ENCODE assay signal across 8 mouse cellular contexts in genomic region chr2:101678236-101679021, GRCm38 (mm10). TPM values are rescaled to one million over a fixed set of nuclear protein-coding genes. Genes with fewer than 3 reads are reported as not detected.
DNase-seq lines count a peak whose midpoint lies in the region; ATAC-seq and TF ChIP-seq lines count a peak whose summit lies in the region.

Traf6 (plus strand) TSS chr2:101678429.

- no peaks in the 10 kb centered on the region for H3K9me3 ChIP-seq in E14TG2a.4 (ENCODE audit: low read length)
- H3K9me3 ChIP-seq in forebrain, embryonic 11.5 days (ENCODE audit: control insufficient read depth, low read length) = no peaks in the 10 kb centered on the region
- no peaks in the 10 kb centered on the region for H3K9me3 ChIP-seq in heart, embryonic 15.5 days (replicated peaks)
- no peaks in the 10 kb centered on the region for H3K9me3 ChIP-seq in liver, embryonic 14.5 days (ENCODE audit: control insufficient read depth, low read length)
- H3K9me3 ChIP-seq in stomach, embryonic 15.5 days = no peaks in the 10 kb centered on the region

- ATAC-seq in forebrain, embryonic 11.5 days (replicated peaks; ENCODE audit: low FRiP score) = peak; percentile 94
- ATAC-seq in heart, embryonic 15.5 days (replicated peaks; ENCODE audit: insufficient number of reproducible peaks, insufficient read depth, low FRiP score, low read depth) = peak; percentile 94
- ATAC-seq in liver, embryonic 14.5 days (ENCODE audit: insufficient read depth) = peak; percentile 89
- ATAC-seq in stomach, embryonic 15.5 days (ENCODE audit: insufficient read depth, low FRiP score, low read depth) = peak; percentile 94

- H3K4me1 ChIP-seq in E14TG2a.4 (replicated peaks; ENCODE audit: low read depth, low read length) = peaks cover 12% of the 10 kb centered on the region; the same call in 1 of the 2 replicates
- peaks cover 4% of the 10 kb centered on the region; the same call in 1 of the 2 replicates for H3K4me1 ChIP-seq in forebrain, embryonic 11.5 days (replicated peaks; ENCODE audit: control insufficient read depth, insufficient read depth, low read length)
- H3K4me1 ChIP-seq in heart, embryonic 15.5 days (replicated peaks) = peaks cover 10% of the 10 kb centered on the region
- peaks cover 4 to 5% of the 10 kb centered on the region in 2 experiments for H3K4me1 ChIP-seq in liver, embryonic 14.5 days (replicated peaks; ENCODE audit: control insufficient read depth in 2 of 2, insufficient read depth in 2 of 2, low read length in 1 of 2)
- 0 out of 2 replicates have a peak, but pooled peaks cover 3% of the 10 kb centered on the region for H3K4me1 ChIP-seq in stomach, embryonic 15.5 days

- peak within 1 kb of the TSS; percentile 96 for H3K4me3 ChIP-seq in E14TG2a.4 (replicated peaks; ENCODE audit: low read length)
- H3K4me3 ChIP-seq in forebrain, embryonic 11.5 days (ENCODE audit: low read depth, low read length) = peak within 1 kb of the TSS; percentile 96
- peak within 1 kb of the TSS; percentile 99 for H3K4me3 ChIP-seq in heart, embryonic 15.5 days
- peak within 1 kb of the TSS; percentile 89 to 93 for H3K4me3 ChIP-seq in liver, embryonic 14.5 days (ENCODE audit: insufficient read depth in 1 of 2, low read depth in 2 of 2, low read length in 2 of 2)
- peak within 1 kb of the TSS; percentile 96 for H3K4me3 ChIP-seq in stomach, embryonic 15.5 days (replicated peaks)

- peak within 1 kb of the TSS; percentile 62; the same call in 1 of the 2 replicates for H3K27ac ChIP-seq in forebrain, embryonic 11.5 days (ENCODE audit: low read depth, low read length)
- peak within 1 kb of the TSS; percentile 53; the same call in 1 of the 2 replicates for H3K27ac ChIP-seq in heart, embryonic 15.5 days
- no peak within 1 kb of the TSS for H3K27ac ChIP-seq in liver, embryonic 14.5 days
- H3K27ac ChIP-seq in stomach, embryonic 15.5 days = 0 out of 2 replicates have a peak within 1 kb of the TSS, but pooled peaks have one; percentile 48

- peaks cover 7% of the 10 kb centered on the region for H3K36me3 ChIP-seq in E14TG2a.4 (ENCODE audit: insufficient read depth, low read length)
- H3K36me3 ChIP-seq in forebrain, embryonic 11.5 days (ENCODE audit: control insufficient read depth, insufficient read depth, low read length) = no peaks in the 10 kb centered on the region
- H3K36me3 ChIP-seq in heart, embryonic 15.5 days = no peaks in the 10 kb centered on the region
- no peaks in the 10 kb centered on the region for H3K36me3 ChIP-seq in liver, embryonic 14.5 days (replicated peaks; ENCODE audit: control insufficient read depth, insufficient read depth, low read depth)
- H3K36me3 ChIP-seq in stomach, embryonic 15.5 days = no peaks in the 10 kb centered on the region

- DNase-seq in c-Kit-positive CD71-positive TER-119-negative erythroid progenitor cells, embryonic 14.5 days (ENCODE audit: low read depth) = peak; percentile 75
- peak; percentile 94 for DNase-seq in forebrain, embryonic 11.5 days (ENCODE audit: low spot score)
- DNase-seq in kidney, postnatal 25 days = peak; percentile 90 to 93
- DNase-seq in liver, embryonic 14.5 days (ENCODE audit: low read depth in 3 of 3, low spot score in 3 of 3) = peak; percentile 55 to 67 (median 63)
- DNase-seq in neural tube, embryonic 10.5 days (ENCODE audit: extremely low spot score, low spot score) = peak; percentile 86

- WGBS in forebrain, embryonic 11.5 days = under 1% methylated on average over 62 of the region's 68 CpGs
- under 1% methylated on average over 67 of the region's 68 CpGs for WGBS in heart, embryonic 15.5 days
- under 1% methylated on average over 68 of the region's 68 CpGs for WGBS in liver, embryonic 14.5 days (ENCODE audit: insufficient replicate concordance)
- under 1% methylated on average over 67 of the region's 68 CpGs for WGBS in stomach, embryonic 15.5 days

- peak; percentile 9; the same call in 1 of the 2 replicates for TF ChIP-seq CTCF in E14TG2a.4 (conservative IDR thresholded peaks at IDR 0.05; ENCODE audit: low read length)
- TF ChIP-seq CTCF in liver, embryonic 14.5 days (IDR thresholded peaks at IDR 0.05; ENCODE audit: low read depth) = peak; percentile 85

- no peak for TF ChIP-seq EP300 in liver, embryonic 14.5 days (IDR thresholded peaks at IDR 0.05; ENCODE audit: low read depth)

- H3K4me2 ChIP-seq in forebrain, embryonic 11.5 days (ENCODE audit: low read depth, low read length, severe bottlenecking) = peak within 1 kb of the TSS; percentile 87
- peak within 1 kb of the TSS; percentile 82 for H3K4me2 ChIP-seq in heart, embryonic 15.5 days
- peak within 1 kb of the TSS; percentile 84 for H3K4me2 ChIP-seq in liver, embryonic 14.5 days (ENCODE audit: low read depth)
- peak within 1 kb of the TSS; percentile 81 for H3K4me2 ChIP-seq in stomach, embryonic 15.5 days

- peak within 1 kb of the TSS; percentile 90 for H3K9ac ChIP-seq in forebrain, embryonic 11.5 days (ENCODE audit: low read length)
- H3K9ac ChIP-seq in heart, embryonic 15.5 days = peak within 1 kb of the TSS; percentile 90
- H3K9ac ChIP-seq in liver, embryonic 14.5 days (replicated peaks) = peak within 1 kb of the TSS; percentile 73
- peak within 1 kb of the TSS; percentile 93 for H3K9ac ChIP-seq in stomach, embryonic 15.5 days

- peaks cover 12% of the 10 kb centered on the region for H3K27me3 ChIP-seq in E14TG2a.4 (ENCODE audit: insufficient read depth, low read length)
- H3K27me3 ChIP-seq in forebrain, embryonic 11.5 days (ENCODE audit: control insufficient read depth, insufficient read depth, low read length) = no peaks in the 10 kb centered on the region
- peaks cover 4% of the 10 kb centered on the region; the same call in 1 of the 2 replicates for H3K27me3 ChIP-seq in heart, embryonic 15.5 days
- no peaks in the 10 kb centered on the region for H3K27me3 ChIP-seq in liver, embryonic 14.5 days (ENCODE audit: control insufficient read depth, insufficient read depth, low read length)
- no peaks in the 10 kb centered on the region for H3K27me3 ChIP-seq in stomach, embryonic 15.5 days (replicated peaks)

RNA-seq across cellular contexts. Expression of gene Traf6, which starts in this region (rescaled TPM):
- polyA plus RNA-seq in forebrain, embryonic 11.5 days (2014; fragmentation: Nextera tagmentation; extraction: Ambion mirVana) = 24.2 and 24.5 TPM in 2 replicates
- polyA plus RNA-seq in heart, embryonic 15.5 days (2015; fragmentation: Nextera tagmentation; extraction: Ambion mirVana) = 3.9 and 6.1 TPM in 2 replicates
- 2.7 and 3.3 TPM in 2 replicates for polyA plus RNA-seq in liver, embryonic 14.5 days (2012; rRNA removed)
- polyA plus RNA-seq in liver, embryonic 14.5 days (2014; fragmentation: Nextera tagmentation; extraction: Ambion mirVana) = 4.5 and 5.3 TPM in 2 replicates
- polyA plus RNA-seq in stomach, embryonic 15.5 days (2015; fragmentation: Nextera tagmentation; extraction: Ambion mirVana) = 7.4 and 9.4 TPM in 2 replicates
